Mouse (Mus musculus) liver, embryonic 15.5 days (tissue): Measurements from ENCODE around the gene Adarb1. TPM values are rescaled to one million over a fixed set of nuclear protein-coding genes. Genes with fewer than 3 reads are reported as not detected.
A peak's percentile ranks its signal among the peaks of the same experiment; 100 is the strongest.
"Not testable (repeated sequence)": the region's sequence is repeated elsewhere in the genome, so short reads cannot be mapped to it uniquely, and the experiment has no call there.

Source experiments
- ATAC-seq: fragments of 200-750 bp; cut with Nextera tagmentation; 2 replicates; pipeline ENCODE4 v1.8.0; 2017; ENCODE audit warnings: moderate number of reproducible peaks, mild to moderate bottlenecking, moderate library complexity; ENCODE audit not compliant: insufficient read depth
- H3K27ac ChIP-seq: fragments of 300-500 bp; sonication (generic); replicated peaks from 2 replicates; pipeline ENCODE4 v1.5.1; 2015; ENCODE audit warnings: mild to moderate bottlenecking, inconsistent platforms
- H3K27me3 ChIP-seq: fragments of 300-500 bp; sonication (generic); 2 replicates; pipeline ENCODE4 v1.6.1; 2015; ENCODE audit warnings: mild to moderate bottlenecking, inconsistent platforms
- H3K36me3 ChIP-seq: fragments of 300-500 bp; sonication (generic); replicated peaks from 2 replicates; pipeline ENCODE4 v1.6.1; 2015; ENCODE audit warnings: moderate library complexity, mild to moderate bottlenecking, inconsistent platforms
- H3K4me1 ChIP-seq: fragments of 300-500 bp; sonication (generic); replicated peaks from 2 replicates; pipeline ENCODE4 v1.6.1; 2015; ENCODE audit warnings: inconsistent platforms
- H3K4me2 ChIP-seq: fragments of 300-500 bp; sonication (generic); 2 replicates; pipeline ENCODE4 v1.6.1; 2015; ENCODE audit warnings: moderate library complexity, mild to moderate bottlenecking, inconsistent platforms
- H3K4me3 ChIP-seq: fragments of 300-500 bp; sonication (generic); replicated peaks from 2 replicates; pipeline ENCODE4 v1.5.1; 2015; ENCODE audit warnings: mild to moderate bottlenecking, inconsistent platforms
- H3K9ac ChIP-seq: fragments of 300-500 bp; sonication (generic); 2 replicates; pipeline ENCODE4 v1.6.1; 2015; ENCODE audit warnings: moderate library complexity, mild to moderate bottlenecking, inconsistent platforms
- H3K9me3 ChIP-seq: fragments of 300-500 bp; sonication (generic); replicated peaks from 2 replicates; pipeline ENCODE4 v1.6.1; 2016; ENCODE audit warnings: inconsistent platforms
- WGBS: fragments of 180-500 bp; shearing (Covaris S2); methylation state at CpG from one replicate; pipeline ENCODE4 v1.1.7; 2015; ENCODE audit warnings: mixed read lengths; ENCODE audit not compliant: insufficient replicate concordance; 5-methylcytosine and 5-hydroxymethylcytosine counted together
- polyA plus RNA-seq: library from polyadenylated mRNA; unstranded; fragments of >200 nt; fragmentation: Nextera tagmentation; extraction: Ambion mirVana; gene quantifications from 2 replicates; pipeline ENCODE4 v1.2.1, GENCODE M21; 2015

Gene Adarb1
- polyA plus RNA-seq, 1 experiment from 2014 or later, result 1.6 TPM

- no peaks in the 10 kb centered on the region for H3K4me1 ChIP-seq
- H3K9ac ChIP-seq, result no peak overlapping the region
- no peaks in the 10 kb centered on the region for H3K36me3 ChIP-seq
- 65% methylated on average over 8 of the region's 8 CpGs for WGBS
- no peak overlapping the region for H3K27ac ChIP-seq
- no peak overlapping the region for H3K4me3 ChIP-seq
- no peak for ATAC-seq
- H3K9me3 ChIP-seq, result no peaks in the 10 kb centered on the region
- H3K27me3 ChIP-seq, result no peaks in the 10 kb centered on the region
- no peak overlapping the region for H3K4me2 ChIP-seq
Measured at GRCm38 (mm10) chr10:77289559-77289958, 128.5 kb downstream of the Adarb1 start.

GRCm38 (mm10) chr10:77288639-77289195 is 129.4 kb downstream of the Adarb1 start:
- Histone ChIP-seq H3K27me3 (no peaks in the 10 kb centered on the region), H3K4me1 (no peaks in the 10 kb centered on the region), H3K27ac (no peak overlapping the region), H3K36me3 (no peaks in the 10 kb centered on the region), H3K4me3 (no peak overlapping the region), H3K9me3 (no peaks in the 10 kb centered on the region), H3K4me2 (no peak overlapping the region), H3K9ac (no peak overlapping the region)
- ATAC-seq, result no peak
- 32% methylated on average over 5 of the region's 5 CpGs for WGBS

GRCm38 (mm10) chr10:77287626-77288025 is 130.4 kb downstream of the Adarb1 start:
- H3K9me3 ChIP-seq, result no peaks in the 10 kb centered on the region
- no peak overlapping the region for H3K4me3 ChIP-seq
- H3K4me1 ChIP-seq, result no peaks in the 10 kb centered on the region
- no peaks in the 10 kb centered on the region for H3K27me3 ChIP-seq
- no peak overlapping the region for H3K9ac ChIP-seq
- no peak overlapping the region for H3K27ac ChIP-seq
- no peak overlapping the region for H3K4me2 ChIP-seq
- 72% methylated on average over 8 of the region's 8 CpGs for WGBS
- no peaks in the 10 kb centered on the region for H3K36me3 ChIP-seq
- ATAC-seq, result no peak

- H3K36me3 ChIP-seq, result no peaks in the 10 kb centered on the region
- no peak overlapping the region for H3K27ac ChIP-seq
- H3K4me3 ChIP-seq, result no peak overlapping the region
- peaks cover 12% of the 10 kb centered on the region for H3K27me3 ChIP-seq
- H3K9me3 ChIP-seq, result no peaks in the 10 kb centered on the region
- H3K9ac ChIP-seq, result no peak overlapping the region
- ATAC-seq, result no peak
- H3K4me1 ChIP-seq, result no peaks in the 10 kb centered on the region
- WGBS, result 66% methylated on average over 6 of the region's 6 CpGs
- no peak overlapping the region for H3K4me2 ChIP-seq
Measured at GRCm38 (mm10) chr10:77284832-77285231, 133.2 kb downstream of the Adarb1 start.

GRCm38 (mm10) chr10:77282822-77283221 is 135.2 kb downstream of the Adarb1 start:
- Histone ChIP-seq H3K36me3 (no peaks in the 10 kb centered on the region), H3K9ac (no peak overlapping the region), H3K27ac (no peak overlapping the region), H3K4me3 (no peak overlapping the region), H3K27me3 (peaks cover 16% of the 10 kb centered on the region), H3K4me1 (no peaks in the 10 kb centered on the region), H3K4me2 (no peak overlapping the region), H3K9me3 (no peaks in the 10 kb centered on the region)
- WGBS, result 12% methylated on average over 6 of the region's 6 CpGs
- ATAC-seq, result no peak

- not testable (repeated sequence) for H3K4me3 ChIP-seq
Measured at GRCm38 (mm10) chr10:77282085-77282484, 136.0 kb downstream of the Adarb1 start.

GRCm38 (mm10) chr10:77273798-77274197 is 144.3 kb downstream of the Adarb1 start:
- Histone ChIP-seq H3K9ac (no peak overlapping the region), H3K4me3 (no peak overlapping the region), H3K27me3 (no peaks in the 10 kb centered on the region; the same call in 1 of the 2 replicates), H3K9me3 (no peaks in the 10 kb centered on the region), H3K27ac (no peak overlapping the region), H3K4me1 (no peaks in the 10 kb centered on the region), H3K4me2 (no peak overlapping the region), H3K36me3 (peaks cover 11% of the 10 kb centered on the region)
- ATAC-seq, result no peak

More at GRCm38 (mm10) chr10:77282085-77282484, 136.0 kb downstream of the Adarb1 start:
- not testable (repeated sequence) for H3K9me3 ChIP-seq, H3K36me3 ChIP-seq, ATAC-seq, H3K9ac ChIP-seq, H3K27ac ChIP-seq, H3K4me1 ChIP-seq, H3K4me2 ChIP-seq
- peaks cover 16% of the 10 kb centered on the region for H3K27me3 ChIP-seq
- 50% methylated on average over 1 of the region's 1 CpGs for WGBS

GRCm38 (mm10) chr10:77272980-77273730 is 144.9 kb downstream of the Adarb1 start:
- Histone ChIP-seq H3K36me3 (peaks cover 18% of the 10 kb centered on the region), H3K4me2 (no peak overlapping the region), H3K4me1 (no peaks in the 10 kb centered on the region), H3K27ac (no peak overlapping the region), H3K9ac (no peak overlapping the region), H3K9me3 (no peaks in the 10 kb centered on the region), H3K4me3 (no peak overlapping the region), H3K27me3 (no peaks in the 10 kb centered on the region; the same call in 1 of the 2 replicates)
- 43% methylated on average over 11 of the region's 11 CpGs for WGBS
- ATAC-seq, result no peak

GRCm38 (mm10) chr10:77269129-77269528 is 148.9 kb downstream of the Adarb1 start:
- no peak for ATAC-seq
- Histone ChIP-seq H3K27ac (no peak overlapping the region), H3K4me2 (no peak overlapping the region), H3K27me3 (no peaks in the 10 kb centered on the region; the same call in 1 of the 2 replicates), H3K36me3 (peaks cover 58% of the 10 kb centered on the region), H3K4me3 (no peak overlapping the region), H3K9ac (no peak overlapping the region), H3K4me1 (peaks cover 5% of the 10 kb centered on the region; the same call in 1 of the 2 replicates), H3K9me3 (no peaks in the 10 kb centered on the region)
- 68% methylated on average over 7 of the region's 7 CpGs for WGBS

- H3K36me3 ChIP-seq, result peaks cover 79% of the 10 kb centered on the region
- H3K9me3 ChIP-seq, result no peaks in the 10 kb centered on the region
- peaks cover 5% of the 10 kb centered on the region; the same call in 1 of the 2 replicates for H3K4me1 ChIP-seq
- no peak for ATAC-seq
- H3K4me2 ChIP-seq, result no peak overlapping the region
- WGBS, result 70% methylated on average over 14 of the region's 14 CpGs
- no peak overlapping the region for H3K4me3 ChIP-seq
- H3K9ac ChIP-seq, result no peak overlapping the region
- H3K27ac ChIP-seq, result no peak overlapping the region
- no peaks in the 10 kb centered on the region for H3K27me3 ChIP-seq
Measured at GRCm38 (mm10) chr10:77267027-77267426, 151.0 kb downstream of the Adarb1 start.

- H3K9me3 ChIP-seq, result no peaks in the 10 kb centered on the region
- H3K27ac ChIP-seq, result peak overlapping the region; percentile 33; the same call in 1 of the 2 replicates
- no peak overlapping the region for H3K4me3 ChIP-seq
- H3K4me2 ChIP-seq, result no peak overlapping the region
- WGBS, result 59% methylated on average over 8 of the region's 8 CpGs
- peaks cover 87% of the 10 kb centered on the region for H3K36me3 ChIP-seq
- H3K9ac ChIP-seq, result no peak overlapping the region
- peaks cover 5% of the 10 kb centered on the region; the same call in 1 of the 2 replicates for H3K4me1 ChIP-seq
- ATAC-seq, result peak; percentile 51; the same call in 1 of the 2 replicates
- H3K27me3 ChIP-seq, result no peaks in the 10 kb centered on the region
Measured at GRCm38 (mm10) chr10:77266281-77266680, 151.8 kb downstream of the Adarb1 start.
